Mouse (Mus musculus): ENCODE data around the gene Dis3l2.

Gene Dis3l2

DNA sequence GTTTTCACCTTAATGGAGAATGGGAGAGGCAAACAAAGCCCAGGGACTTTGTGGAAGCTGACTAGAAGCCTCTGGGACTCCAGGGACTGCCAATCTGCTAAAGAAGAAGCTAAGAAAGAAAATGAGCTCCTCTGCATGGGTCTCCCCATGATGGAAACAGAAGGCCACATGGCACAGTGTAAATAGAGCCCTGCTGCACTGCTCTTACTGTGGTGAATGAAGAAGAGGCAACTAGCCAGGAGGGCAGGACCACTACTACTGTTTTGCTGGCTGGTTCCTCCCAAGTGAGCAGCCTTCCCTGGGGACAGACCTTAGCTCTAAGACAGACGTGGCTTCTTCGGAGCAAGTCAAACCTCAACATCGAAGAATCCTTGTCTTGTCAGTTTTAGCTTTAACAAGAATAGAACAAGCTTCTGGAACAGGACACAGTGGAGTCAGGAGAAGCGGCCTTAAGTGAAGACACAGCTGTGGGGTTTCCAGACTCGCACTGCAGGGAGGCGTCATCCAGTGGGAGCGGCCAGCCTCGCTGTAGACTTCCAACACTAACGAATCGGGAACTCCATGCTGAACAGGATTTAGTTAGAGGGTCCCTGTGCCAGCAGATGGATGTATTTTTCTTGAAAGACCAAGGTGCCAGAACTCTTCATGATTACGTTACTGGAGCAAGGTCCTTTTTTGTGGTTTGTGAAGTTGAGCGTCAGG lies 307.2 kb downstream of the Dis3l2 start:
- DNase-seq (ENCODE audit: low read depth, low spot score), result peak; percentile 44

- DNase-seq (ENCODE audit: low read depth, low spot score), result no peak
These were observed 308.1 kb downstream of the Dis3l2 start for GRCm38 (mm10) chr1:87011718-87012117.

GRCm38 (mm10) chr1:87012606-87013005 lies 309.0 kb downstream of the Dis3l2 start:
- DNase-seq (ENCODE audit: low read depth, low spot score), result no peak

- DNase-seq (ENCODE audit: low read depth, low spot score), result no peak
These were observed 317.1 kb downstream of the Dis3l2 start for GRCm38 (mm10) chr1:87020714-87021113.

- no peak for DNase-seq (ENCODE audit: low read depth, low spot score)
These were observed 318.0 kb downstream of the Dis3l2 start for GRCm38 (mm10) chr1:87021584-87021983.

- no peak for DNase-seq (ENCODE audit: low read depth, low spot score)
These were observed 319.9 kb downstream of the Dis3l2 start for GRCm38 (mm10) chr1:87023291-87024170.

DNA sequence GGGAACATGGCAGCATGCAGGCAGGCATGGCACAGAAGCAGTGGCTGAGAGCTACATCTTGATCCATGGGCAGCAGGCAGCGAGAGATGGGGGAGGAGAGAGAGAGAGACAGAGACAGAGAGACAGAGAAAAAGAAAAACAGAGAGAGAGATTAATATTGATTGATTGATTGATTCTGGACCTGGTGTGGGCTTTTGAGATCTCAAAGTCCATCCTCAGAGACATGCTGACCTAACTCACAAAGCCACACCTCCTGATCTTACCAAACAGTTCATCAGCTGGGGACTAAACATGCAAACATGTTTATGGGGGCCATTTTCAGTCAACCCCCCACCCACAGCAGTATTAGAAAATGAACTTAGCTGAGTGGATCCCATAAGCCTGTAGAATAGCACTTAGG lies 321.4 kb downstream of the Dis3l2 start:
- DNase-seq (ENCODE audit: low read depth, low spot score), result no peak

DNA sequence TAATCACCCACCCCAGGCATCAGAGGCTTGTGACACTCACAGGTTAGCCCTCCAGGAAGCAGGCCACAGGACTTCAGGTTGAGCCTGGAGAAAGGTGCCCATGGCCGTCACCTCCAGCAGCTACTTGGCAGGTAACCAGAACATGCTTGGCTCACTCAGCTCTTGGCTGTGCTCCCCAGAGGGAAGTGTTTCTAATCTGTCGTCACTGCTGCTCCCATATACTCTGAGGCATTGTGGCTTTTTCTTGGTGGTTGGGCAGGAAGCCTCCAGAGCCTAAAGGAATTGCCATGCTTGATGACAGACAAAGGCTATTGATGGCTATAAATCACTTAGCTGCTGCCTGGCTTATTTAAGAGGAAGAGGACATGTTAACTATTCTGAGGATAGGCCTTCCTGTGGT lies 325.2 kb downstream of the Dis3l2 start:
- peak; percentile 36 for DNase-seq (ENCODE audit: low read depth, low spot score)

GRCm38 (mm10) chr1:87030652-87031051 lies 327.0 kb downstream of the Dis3l2 start:
- DNase-seq (ENCODE audit: low read depth, low spot score), result no peak

DNA sequence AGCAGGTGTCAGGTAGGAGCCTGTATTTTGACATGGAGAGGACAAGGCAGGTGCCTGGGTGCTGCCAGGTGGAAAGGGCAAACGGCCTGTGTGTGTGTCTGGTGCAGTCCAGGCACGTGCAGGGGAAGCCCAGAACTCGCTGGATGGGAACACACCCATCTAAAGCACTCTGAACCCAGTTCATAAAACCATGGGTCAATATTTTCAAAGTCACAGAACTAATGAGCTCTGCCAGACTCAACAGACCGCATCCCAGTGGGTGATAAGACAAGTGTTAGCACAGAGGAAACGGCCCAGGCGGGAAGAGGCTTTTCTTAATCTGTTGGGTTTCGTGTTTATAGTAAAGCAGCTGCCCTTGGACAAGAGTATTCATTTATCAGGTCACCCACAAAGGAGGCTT lies 328.9 kb downstream of the Dis3l2 start:
- no peak for DNase-seq (ENCODE audit: low read depth, low spot score)

DNA sequence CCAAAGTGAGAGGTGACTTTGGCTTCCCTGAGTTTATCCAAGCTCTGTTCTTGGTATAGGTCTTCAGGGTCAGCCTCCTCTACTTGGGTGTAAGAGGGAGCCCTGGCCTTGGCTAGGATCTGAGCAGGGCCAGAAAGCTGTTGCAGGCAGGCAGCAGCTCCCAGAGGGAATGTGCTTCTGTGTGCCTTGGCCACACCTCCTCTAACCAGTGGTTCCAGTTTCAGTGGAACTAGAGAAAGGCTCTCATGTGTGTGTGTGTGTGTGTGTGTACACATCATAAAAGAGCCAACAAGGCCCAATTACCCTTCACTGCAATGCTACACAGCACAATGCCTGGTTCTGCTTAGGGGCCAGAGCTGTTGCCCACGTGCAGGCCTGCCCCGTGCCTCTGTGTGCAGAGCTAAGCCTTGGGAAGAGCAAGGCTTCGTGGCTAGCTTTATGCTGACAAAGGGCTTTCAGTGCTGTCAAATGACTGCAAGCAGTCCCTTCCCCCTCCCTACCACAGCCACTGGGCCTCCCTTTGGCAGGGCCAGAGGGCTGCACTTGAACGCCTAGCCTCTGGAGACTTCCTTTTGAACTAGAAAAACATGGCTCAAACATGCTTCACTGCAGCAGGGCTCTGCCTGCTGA lies 332.0 kb downstream of the Dis3l2 start:
- peak; percentile 63 for DNase-seq (ENCODE audit: low read depth, low spot score)

DNA sequence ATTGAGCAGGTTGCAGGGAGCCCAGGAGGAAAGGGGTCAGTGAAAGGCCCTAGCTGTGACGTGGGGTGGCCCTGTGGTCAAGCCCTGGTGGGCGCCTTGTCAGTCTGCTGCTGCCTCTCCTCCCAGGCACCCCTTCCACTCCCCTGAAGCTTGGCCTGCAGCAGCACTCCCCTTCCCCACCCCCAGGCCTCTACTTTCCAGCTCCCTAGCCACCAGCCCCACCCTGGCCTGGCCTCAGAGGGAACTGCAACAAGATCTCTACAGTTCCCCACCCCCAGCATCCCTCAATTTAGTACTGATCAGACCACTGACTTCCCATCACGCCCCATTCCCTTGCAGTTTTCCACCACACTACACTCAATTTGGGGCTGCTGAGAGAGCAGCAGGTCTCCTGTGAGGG lies 332.7 kb downstream of the Dis3l2 start:
- DNase-seq (ENCODE audit: low read depth, low spot score), result no peak

- DNase-seq (ENCODE audit: low read depth, low spot score), result no peak
These were observed 335.0 kb downstream of the Dis3l2 start for GRCm38 (mm10) chr1:87038477-87039070.

DNA sequence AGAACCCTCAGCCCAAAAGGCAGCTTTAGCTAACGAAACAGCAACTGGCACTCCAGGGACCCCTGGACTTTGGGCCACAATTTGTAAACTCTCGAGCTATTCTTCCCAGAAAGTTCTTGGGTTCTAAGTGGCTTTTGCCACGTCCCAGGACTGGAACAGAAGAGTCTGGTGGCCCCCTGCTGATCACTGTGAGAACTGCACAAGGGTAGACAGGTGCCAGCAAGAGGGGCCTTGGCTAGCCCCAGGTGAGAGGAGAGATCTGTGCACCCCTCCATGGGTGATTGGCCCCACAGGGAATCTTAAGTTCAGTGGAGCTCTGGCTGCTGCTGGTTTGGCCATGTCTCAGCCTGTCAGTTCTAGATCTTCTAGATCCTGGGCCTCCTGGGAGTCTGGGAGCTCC lies 337.5 kb downstream of the Dis3l2 start:
- peak; percentile 43 for DNase-seq (ENCODE audit: low read depth, low spot score)

GRCm38 (mm10) chr1:87041814-87042438 lies 338.3 kb downstream of the Dis3l2 start:
- DNase-seq (ENCODE audit: low read depth, low spot score), result no peak

GRCm38 (mm10) chr1:87050072-87050471 lies 346.5 kb downstream of the Dis3l2 start:
- DNase-seq (ENCODE audit: low read depth, low spot score), result no peak

DNA sequence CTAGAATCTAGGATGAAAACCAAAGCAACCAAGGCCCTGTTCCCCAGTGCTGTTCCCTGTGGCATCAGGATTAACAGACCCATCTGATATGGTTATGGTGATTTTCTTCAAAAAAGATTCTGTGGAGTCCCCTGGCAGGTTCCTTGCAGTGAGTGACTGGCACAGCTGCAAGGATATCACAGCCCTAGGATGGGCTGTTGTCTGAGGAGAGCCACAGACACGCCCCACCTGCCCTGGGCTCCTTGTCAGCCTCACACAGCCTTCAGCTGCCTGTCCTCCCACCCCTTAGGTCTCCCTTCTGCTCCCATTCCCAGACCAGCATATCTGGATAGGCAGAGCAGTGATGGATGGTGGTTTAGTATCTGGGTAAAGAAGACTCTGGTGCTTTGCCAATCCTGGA lies 347.1 kb downstream of the Dis3l2 start:
- DNase-seq (ENCODE audit: low read depth, low spot score), result no peak

DNA sequence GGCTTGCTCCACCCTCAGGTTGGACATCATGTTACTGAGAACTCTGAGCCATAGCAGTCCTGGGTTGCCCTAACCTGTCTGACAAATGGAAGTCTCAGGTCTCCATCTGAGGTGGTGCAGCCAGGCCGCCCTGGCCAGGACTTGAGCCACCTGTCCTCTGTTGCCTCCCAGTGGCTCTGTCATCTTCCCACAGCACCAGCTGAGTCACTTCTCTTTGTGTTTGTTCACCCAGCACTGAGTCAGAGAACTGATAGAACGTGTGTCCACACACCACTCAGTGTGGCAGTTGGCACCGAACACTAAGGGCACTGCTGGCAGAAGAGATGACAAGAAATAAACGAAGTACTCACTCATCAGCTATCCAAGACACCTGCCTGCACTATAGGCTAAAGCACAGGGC lies 347.8 kb downstream of the Dis3l2 start:
- DNase-seq (ENCODE audit: low read depth, low spot score), result no peak

GRCm38 (mm10) chr1:87057075-87057474 lies 353.5 kb downstream of the Dis3l2 start:
- DNase-seq (ENCODE audit: low read depth, low spot score), result no peak

DNA sequence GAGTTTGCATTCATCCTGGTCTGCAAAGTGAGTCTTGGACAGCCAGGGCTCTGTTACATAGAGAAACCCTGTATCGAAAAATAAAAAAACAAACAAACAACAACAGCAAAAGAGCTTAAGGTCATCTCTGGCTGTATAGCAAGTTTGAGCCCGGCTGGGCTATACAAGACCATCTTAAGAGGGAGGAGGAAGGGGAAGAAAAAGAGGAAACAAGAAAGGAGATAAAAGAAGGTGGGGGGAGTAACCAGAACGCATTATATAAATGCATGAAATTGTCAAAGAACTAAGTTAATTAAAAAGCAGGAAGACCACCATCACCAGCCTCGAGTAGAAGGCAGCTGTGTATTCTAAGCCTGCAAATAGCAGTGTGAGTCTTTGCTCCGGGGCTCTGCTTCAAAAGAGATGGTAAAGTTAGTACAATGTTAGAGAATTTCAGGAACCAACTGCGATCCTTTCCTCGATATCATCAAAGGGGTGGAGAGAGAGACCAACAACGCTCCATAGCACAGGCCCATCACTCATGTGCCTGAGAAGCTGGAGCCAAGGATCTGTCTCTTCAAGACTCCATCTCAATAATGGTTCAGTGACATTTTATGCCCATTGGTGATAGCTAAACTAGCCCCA lies 355.5 kb downstream of the Dis3l2 start:
- DNase-seq (ENCODE audit: low read depth, low spot score), result no peak

- DNase-seq (ENCODE audit: low read depth, low spot score), result no peak
These were observed 357.3 kb downstream of the Dis3l2 start for GRCm38 (mm10) chr1:87060913-87061312.
